Mouse (Mus musculus) T-cell, adult 2 months (primary cell): Measurements from ENCODE around the gene Ano1.

Source experiments
- DNase-seq: peaks from one replicate; pipeline ENCODE4 v3.0.0; 2022; ENCODE audit warnings: low spot score

The Ano1 gene

GRCm38 (mm10) chr7:144764537-144765282, 12.9 kb upstream of the Ano1 start:
- DNase-seq: no peak

- DNase-seq: no peak
Observed at GRCm38 (mm10) chr7:144764013-144764412, 12.2 kb upstream of the Ano1 start.

GRCm38 (mm10) chr7:144762496-144763235, 10.9 kb upstream of the Ano1 start:
- DNase-seq: no peak

- DNase-seq: no peak
Observed at GRCm38 (mm10) chr7:144760228-144760627, 8.5 kb upstream of the Ano1 start.

- no peak for DNase-seq
Observed at GRCm38 (mm10) chr7:144759455-144759854, 7.7 kb upstream of the Ano1 start.

- DNase-seq: no peak
Observed at GRCm38 (mm10) chr7:144755511-144756378, 4.0 kb upstream of the Ano1 start.

- no peak for DNase-seq
Observed at GRCm38 (mm10) chr7:144754722-144755121, 2.9 kb upstream of the Ano1 start.

GRCm38 (mm10) chr7:144753657-144754031, 1.9 kb upstream of the Ano1 start:
- no peak for DNase-seq

GRCm38 (mm10) chr7:144752919-144753656, 1.3 kb upstream of the Ano1 start:
- DNase-seq: no peak

GRCm38 (mm10) chr7:144747756-144748155, 4.0 kb downstream of the Ano1 start:
- DNase-seq: no peak

- DNase-seq: no peak
Observed at GRCm38 (mm10) chr7:144746466-144746865, 5.3 kb downstream of the Ano1 start.

- no peak for DNase-seq
Observed at GRCm38 (mm10) chr7:144743874-144744273, 7.9 kb downstream of the Ano1 start.

GRCm38 (mm10) chr7:144740643-144741042, 11.1 kb downstream of the Ano1 start:
- DNase-seq: no peak

- no peak for DNase-seq
Observed at GRCm38 (mm10) chr7:144739810-144740209, 12.0 kb downstream of the Ano1 start.

- no peak for DNase-seq
Observed at GRCm38 (mm10) chr7:144738357-144738798, 13.4 kb downstream of the Ano1 start.

GRCm38 (mm10) chr7:144731897-144732291, 19.9 kb downstream of the Ano1 start:
- no peak for DNase-seq

- no peak for DNase-seq
Observed at GRCm38 (mm10) chr7:144731182-144731896, 20.4 kb downstream of the Ano1 start.

GRCm38 (mm10) chr7:144724283-144724682, 27.5 kb downstream of the Ano1 start:
- no peak for DNase-seq

- no peak for DNase-seq
Observed at GRCm38 (mm10) chr7:144719956-144720355, 31.8 kb downstream of the Ano1 start.

- no peak for DNase-seq
Observed at GRCm38 (mm10) chr7:144717736-144718135, 34.0 kb downstream of the Ano1 start.

GRCm38 (mm10) chr7:144697870-144698269, 53.9 kb downstream of the Ano1 start:
- no peak for DNase-seq
